Mouse (Mus musculus): Measurements from ENCODE around the gene Arntl. TPM values are rescaled to one million over a fixed set of nuclear protein-coding genes. Genes with fewer than 3 reads are reported as not detected.

The Arntl gene
- total and polyA plus RNA-seq, 2 experiments from 2014 or later, result 21.1 to 29.7 TPM

- Histone ChIP-seq H3K27me3 (ENCODE audit: insufficient read depth, low read length) (no peaks in the 10 kb centered on the region), H3K4me2 (ENCODE audit: low read depth, low read length, poor library complexity, severe bottlenecking) (no peak overlapping the region), H3K9ac (replicated peaks; ENCODE audit: low read length, poor library complexity, severe bottlenecking) (no peak overlapping the region), H3K4me3 (ENCODE audit: low read depth, low read length) (no peak overlapping the region), H3K4me1 (ENCODE audit: insufficient read depth, low read length) (no peaks in the 10 kb centered on the region), H3K9me3 (ENCODE audit: low read length) (no peaks in the 10 kb centered on the region), H3K27ac (ENCODE audit: low read depth, low read length) (no peak overlapping the region), H3K36me3 (ENCODE audit: insufficient read depth, low read length) (peaks cover 6% of the 10 kb centered on the region)
- TF ChIP-seq CTCF (IDR thresholded peaks at IDR 0.05), result no peak
- ATAC-seq (ENCODE audit: low FRiP score) (no peak), DNase-seq (ENCODE audit: low spot score) (no peak)
- WGBS, result 88% methylated on average over 4 of the region's 4 CpGs
Measured at GRCm38 (mm10) chr7:113278493-113278892, 71.2 kb downstream of the Arntl start.

- no peak overlapping the region for H3K4me3 ChIP-seq (ENCODE audit: low read depth, low read length)
- no peaks in the 10 kb centered on the region for H3K4me1 ChIP-seq (ENCODE audit: insufficient read depth, low read length)
- DNase-seq (ENCODE audit: low spot score), result no peak
- no peak for TF ChIP-seq CTCF (IDR thresholded peaks at IDR 0.05)
- H3K4me2 ChIP-seq (ENCODE audit: low read depth, low read length, poor library complexity, severe bottlenecking), result no peak overlapping the region
- H3K27ac ChIP-seq (ENCODE audit: low read depth, low read length), result no peak overlapping the region
- no peak overlapping the region for H3K9ac ChIP-seq (replicated peaks; ENCODE audit: low read length, poor library complexity, severe bottlenecking)
- H3K9me3 ChIP-seq (ENCODE audit: low read length), result no peaks in the 10 kb centered on the region
- no peak for ATAC-seq (ENCODE audit: low FRiP score)
- no peaks in the 10 kb centered on the region for H3K27me3 ChIP-seq (ENCODE audit: insufficient read depth, low read length)
- peaks cover 10% of the 10 kb centered on the region for H3K36me3 ChIP-seq (ENCODE audit: insufficient read depth, low read length)
- WGBS, result 73% methylated on average over 2 of the region's 2 CpGs
Measured at GRCm38 (mm10) chr7:113279246-113279645, 72.0 kb downstream of the Arntl start.

GRCm38 (mm10) chr7:113285405-113285804, 78.1 kb downstream of the Arntl start:
- no peak for TF ChIP-seq CTCF (IDR thresholded peaks at IDR 0.05)
- no peak overlapping the region for H3K27ac ChIP-seq (ENCODE audit: low read depth, low read length)
- H3K4me3 ChIP-seq (ENCODE audit: low read depth, low read length), result no peak overlapping the region
- H3K9me3 ChIP-seq (ENCODE audit: low read length), result no peaks in the 10 kb centered on the region
- H3K4me1 ChIP-seq (ENCODE audit: insufficient read depth, low read length), result no peaks in the 10 kb centered on the region
- peaks cover 28% of the 10 kb centered on the region for H3K36me3 ChIP-seq (ENCODE audit: insufficient read depth, low read length)
- no peak overlapping the region for H3K4me2 ChIP-seq (ENCODE audit: low read depth, low read length, poor library complexity, severe bottlenecking)
- 90% methylated on average over 2 of the region's 2 CpGs for WGBS
- H3K9ac ChIP-seq (replicated peaks; ENCODE audit: low read length, poor library complexity, severe bottlenecking), result no peak overlapping the region
- ATAC-seq (ENCODE audit: low FRiP score), result no peak
- no peak for DNase-seq (ENCODE audit: low spot score)
- no peaks in the 10 kb centered on the region for H3K27me3 ChIP-seq (ENCODE audit: insufficient read depth, low read length)

- H3K4me2 ChIP-seq (ENCODE audit: low read depth, low read length, poor library complexity, severe bottlenecking), result no peak overlapping the region
Measured at GRCm38 (mm10) chr7:113289211-113289610, 81.9 kb downstream of the Arntl start.

GRCm38 (mm10) chr7:113291741-113292140, 84.5 kb downstream of the Arntl start:
- 75% methylated on average over 5 of the region's 5 CpGs for WGBS
- no peak for ATAC-seq (ENCODE audit: low FRiP score)

More at GRCm38 (mm10) chr7:113289211-113289610, 81.9 kb downstream of the Arntl start:
- no peak overlapping the region for H3K4me3 ChIP-seq (ENCODE audit: low read depth, low read length)
- H3K27ac ChIP-seq (ENCODE audit: low read depth, low read length), result no peak overlapping the region
- H3K36me3 ChIP-seq (ENCODE audit: insufficient read depth, low read length), result peaks cover 29% of the 10 kb centered on the region
- WGBS, result 71% methylated on average over 1 of the region's 1 CpGs
- H3K4me1 ChIP-seq (ENCODE audit: insufficient read depth, low read length), result no peaks in the 10 kb centered on the region
- TF ChIP-seq CTCF (IDR thresholded peaks at IDR 0.05), result no peak
- H3K9ac ChIP-seq (replicated peaks; ENCODE audit: low read length, poor library complexity, severe bottlenecking), result no peak overlapping the region
- no peaks in the 10 kb centered on the region for H3K27me3 ChIP-seq (ENCODE audit: insufficient read depth, low read length)
- ATAC-seq (ENCODE audit: low FRiP score) (no peak), DNase-seq (ENCODE audit: low spot score) (no peak)
- H3K9me3 ChIP-seq (ENCODE audit: low read length), result no peaks in the 10 kb centered on the region

GRCm38 (mm10) chr7:113292193-113292592, 84.9 kb downstream of the Arntl start:
- TF ChIP-seq CTCF (IDR thresholded peaks at IDR 0.05), result no peak
- Histone ChIP-seq H3K9me3 (ENCODE audit: low read length) (no peaks in the 10 kb centered on the region), H3K4me2 (ENCODE audit: low read depth, low read length, poor library complexity, severe bottlenecking) (no peak overlapping the region), H3K27me3 (ENCODE audit: insufficient read depth, low read length) (no peaks in the 10 kb centered on the region), H3K36me3 (ENCODE audit: insufficient read depth, low read length) (peaks cover 27% of the 10 kb centered on the region), H3K4me1 (ENCODE audit: insufficient read depth, low read length) (no peaks in the 10 kb centered on the region), H3K9ac (replicated peaks; ENCODE audit: low read length, poor library complexity, severe bottlenecking) (no peak overlapping the region), H3K4me3 (ENCODE audit: low read depth, low read length) (no peak overlapping the region), H3K27ac (ENCODE audit: low read depth, low read length) (no peak overlapping the region)
- 80% methylated on average over 4 of the region's 4 CpGs for WGBS
- DNase-seq (ENCODE audit: low spot score) (no peak), ATAC-seq (ENCODE audit: low FRiP score) (no peak)

More at GRCm38 (mm10) chr7:113291741-113292140, 84.5 kb downstream of the Arntl start:
- Histone ChIP-seq H3K27me3 (ENCODE audit: insufficient read depth, low read length) (no peaks in the 10 kb centered on the region), H3K4me2 (ENCODE audit: low read depth, low read length, poor library complexity, severe bottlenecking) (no peak overlapping the region), H3K9me3 (ENCODE audit: low read length) (no peaks in the 10 kb centered on the region), H3K36me3 (ENCODE audit: insufficient read depth, low read length) (peaks cover 29% of the 10 kb centered on the region), H3K4me3 (ENCODE audit: low read depth, low read length) (no peak overlapping the region), H3K4me1 (ENCODE audit: insufficient read depth, low read length) (no peaks in the 10 kb centered on the region), H3K27ac (ENCODE audit: low read depth, low read length) (no peak overlapping the region), H3K9ac (replicated peaks; ENCODE audit: low read length, poor library complexity, severe bottlenecking) (no peak overlapping the region)
- no peak for DNase-seq (ENCODE audit: low spot score)
- no peak for TF ChIP-seq CTCF (IDR thresholded peaks at IDR 0.05)

Data from midbrain, postnatal 0 days (tissue).